Mouse (Mus musculus): ENCODE data around the gene Pank4.

Gene Pank4

DNA sequence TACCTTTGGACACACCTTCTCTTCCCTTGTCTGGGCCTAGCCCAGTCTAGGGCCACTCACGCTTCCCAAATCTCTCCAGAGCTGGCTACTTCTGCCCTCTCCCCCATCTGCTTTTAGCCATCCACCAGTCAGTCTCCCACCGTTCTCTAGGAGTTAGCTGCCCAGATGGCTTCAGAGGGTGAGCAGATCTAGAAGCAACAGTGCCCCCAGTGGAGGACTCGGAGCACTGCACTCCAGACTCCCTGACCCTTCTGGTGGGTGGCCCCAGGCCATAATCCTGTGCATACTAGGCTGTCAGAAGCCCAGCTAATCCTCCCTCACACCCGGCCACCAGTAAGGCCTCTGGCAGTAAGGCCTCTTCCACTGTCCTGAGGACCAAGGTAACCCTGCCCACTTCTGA lies 48.9 kb downstream of the Pank4 start:
- peak; percentile 97 for DNase-seq (ENCODE audit: low read depth, low spot score)

DNA sequence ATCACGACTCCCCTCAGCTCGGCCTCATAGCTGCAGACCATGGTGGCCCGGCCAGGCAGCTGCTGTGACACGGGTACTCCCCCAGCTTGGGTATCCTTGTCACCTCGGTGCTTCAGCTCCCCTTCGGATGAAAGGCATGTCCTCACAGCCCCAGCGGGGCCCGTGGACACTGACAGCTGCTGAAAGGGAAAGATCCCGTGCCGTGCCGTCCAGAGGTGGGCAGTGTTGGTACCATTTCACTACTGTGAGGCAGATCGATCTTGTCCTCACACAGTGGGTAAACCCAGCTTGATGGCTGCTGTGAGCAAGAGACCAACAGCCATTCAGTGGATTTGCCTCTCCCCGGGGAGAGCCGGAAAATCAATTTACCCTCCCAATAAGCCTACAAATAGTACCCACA lies 50.3 kb downstream of the Pank4 start:
- no peak for DNase-seq (ENCODE audit: low read depth, low spot score)

DNA sequence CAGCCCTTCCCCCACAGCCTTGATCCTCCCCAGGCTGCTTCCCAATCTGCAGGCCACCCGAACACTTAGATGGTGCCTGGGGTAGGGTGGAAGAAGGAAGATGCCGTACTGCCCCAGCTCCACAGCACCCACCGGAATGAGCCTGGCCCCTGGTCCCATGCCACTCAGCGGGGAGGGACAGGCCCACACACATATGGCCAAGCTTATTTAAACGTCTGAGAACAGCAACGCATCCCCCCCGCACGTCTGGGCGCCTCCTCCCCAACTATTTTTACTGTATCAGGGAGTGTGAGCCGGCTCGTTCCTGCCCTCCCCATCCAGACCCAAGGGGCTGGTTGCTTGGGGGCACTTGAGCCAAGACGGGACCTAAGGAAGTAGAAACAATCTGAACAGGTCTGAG lies 50.9 kb downstream of the Pank4 start:
- no peak for DNase-seq (ENCODE audit: low read depth, low spot score)

DNA sequence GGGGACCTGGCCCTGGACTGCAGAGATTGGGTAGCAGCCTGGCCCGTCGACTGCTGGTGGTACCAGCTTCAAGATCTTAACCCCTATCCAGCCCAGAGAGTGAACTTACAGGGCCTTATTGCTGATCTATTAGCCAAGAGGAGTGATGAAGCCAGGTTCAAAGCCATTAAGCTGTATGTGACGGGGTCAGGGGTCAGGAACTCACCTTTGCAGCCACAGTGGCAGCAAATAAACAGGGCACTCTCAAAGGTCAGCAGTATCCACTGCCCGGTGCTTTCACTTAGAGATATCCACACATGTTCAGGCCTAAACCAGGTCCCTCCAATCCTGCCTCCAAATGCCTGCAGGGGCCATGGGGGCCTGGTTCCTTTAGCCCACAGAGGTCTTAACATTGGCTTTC lies 51.6 kb downstream of the Pank4 start:
- no peak for DNase-seq (ENCODE audit: low read depth, low spot score)

DNA sequence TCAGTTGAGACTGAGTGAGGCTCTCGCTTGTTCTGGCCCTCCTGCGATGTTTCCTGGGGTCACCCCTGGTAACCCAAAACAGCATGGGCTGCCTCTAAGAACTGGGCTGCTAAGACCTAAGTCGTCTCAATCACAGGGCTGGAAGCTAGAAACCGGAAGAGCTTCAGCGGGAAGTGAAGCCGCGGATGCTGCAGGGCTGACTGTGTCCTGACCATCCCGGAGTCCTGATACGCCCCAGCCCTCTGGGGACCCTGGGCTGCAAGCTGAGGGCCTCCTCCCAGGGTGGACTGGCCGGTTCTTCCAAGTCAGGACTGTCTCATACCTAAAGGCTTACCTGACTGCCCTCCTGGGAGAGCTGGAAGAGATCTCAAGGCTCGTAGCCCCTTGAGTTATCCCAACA lies 52.9 kb downstream of the Pank4 start:
- no peak for DNase-seq (ENCODE audit: low read depth, low spot score)

DNA sequence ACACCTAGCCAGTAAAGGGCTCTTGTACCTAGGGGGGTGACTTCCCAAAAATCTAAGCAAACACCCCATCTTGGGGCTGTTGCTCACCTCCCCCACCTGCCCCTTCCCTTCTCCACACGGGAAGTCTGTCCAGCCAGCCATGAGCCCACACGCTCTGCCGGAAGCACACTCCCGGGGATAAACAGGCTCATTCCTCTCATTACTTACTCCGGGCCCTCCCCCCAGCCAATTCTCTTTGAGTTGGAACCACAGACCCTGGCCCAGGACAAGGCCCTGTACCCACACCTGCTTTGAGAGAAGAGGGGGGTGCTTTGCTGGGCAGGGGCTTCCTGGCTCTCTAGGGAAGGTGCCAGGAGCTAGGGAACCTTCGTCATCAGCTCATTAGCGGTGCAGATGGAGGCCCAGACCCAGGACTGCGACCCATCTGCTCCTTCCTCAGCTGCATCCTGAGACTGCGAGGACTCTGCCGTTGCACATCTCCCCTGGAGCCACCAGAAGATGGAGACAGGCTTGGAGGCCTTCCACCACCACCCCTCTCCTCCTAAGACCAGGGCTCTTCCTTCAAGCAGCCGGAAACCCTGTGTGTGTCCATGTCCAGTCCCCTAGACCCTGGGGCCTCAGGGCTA lies 53.4 kb downstream of the Pank4 start:
- no peak for DNase-seq (ENCODE audit: low read depth, low spot score)

DNA sequence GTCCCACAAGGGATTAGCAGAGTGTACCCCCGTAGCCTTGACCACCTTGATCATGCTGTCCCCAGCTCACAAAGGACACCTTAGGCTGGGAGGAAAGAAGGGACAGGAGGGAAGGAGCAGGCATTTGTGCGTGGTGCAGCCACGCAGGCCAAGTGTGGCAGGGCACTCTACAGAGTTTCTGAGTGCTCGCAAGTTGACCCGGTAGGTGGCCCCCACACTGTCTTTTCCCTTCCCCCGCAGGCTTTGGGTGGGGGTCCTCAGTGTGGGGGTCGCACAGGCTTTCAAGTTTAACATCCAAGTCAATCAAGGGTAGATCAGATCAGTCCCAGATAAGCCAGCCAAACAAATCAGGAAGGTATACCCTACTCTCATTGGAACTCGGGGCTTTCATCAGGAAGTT lies 54.1 kb downstream of the Pank4 start:
- no peak for DNase-seq (ENCODE audit: low read depth, low spot score)

DNA sequence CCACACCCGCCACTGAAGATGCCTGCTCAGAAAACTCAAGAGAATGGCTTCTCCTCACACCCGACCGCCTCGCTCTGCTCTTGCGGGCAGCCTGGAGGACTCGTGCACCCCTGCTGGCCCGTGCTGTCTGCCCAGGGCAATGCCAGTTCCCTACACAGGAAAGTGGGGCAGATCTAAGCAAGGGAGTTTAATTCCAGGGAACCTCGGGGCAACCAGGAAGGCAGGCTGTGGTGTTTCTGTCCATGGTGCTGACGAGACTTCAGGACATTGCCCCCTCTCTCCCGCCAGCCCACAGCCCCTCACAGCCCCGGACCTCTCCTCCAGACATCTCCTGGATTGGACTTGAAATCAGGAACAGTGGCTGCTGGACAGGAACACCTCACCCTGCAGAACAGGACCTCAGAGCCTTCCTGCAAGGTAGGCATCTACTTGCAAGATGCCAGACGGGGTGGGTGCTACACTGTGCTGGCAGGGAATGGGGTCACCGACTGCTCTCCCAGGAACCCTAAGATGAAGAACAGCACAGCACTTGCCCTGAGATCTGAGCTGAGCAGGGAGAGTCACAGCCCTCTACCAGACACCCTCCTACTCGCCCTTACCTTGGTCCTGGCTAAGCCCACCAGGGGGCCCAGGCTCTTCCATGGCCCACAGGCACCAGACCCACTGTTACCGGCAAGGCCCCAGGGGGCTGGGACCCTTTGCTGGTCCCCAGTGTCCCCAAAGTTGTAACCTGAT lies 54.8 kb downstream of the Pank4 start:
- DNase-seq (ENCODE audit: low read depth, low spot score): no peak

DNA sequence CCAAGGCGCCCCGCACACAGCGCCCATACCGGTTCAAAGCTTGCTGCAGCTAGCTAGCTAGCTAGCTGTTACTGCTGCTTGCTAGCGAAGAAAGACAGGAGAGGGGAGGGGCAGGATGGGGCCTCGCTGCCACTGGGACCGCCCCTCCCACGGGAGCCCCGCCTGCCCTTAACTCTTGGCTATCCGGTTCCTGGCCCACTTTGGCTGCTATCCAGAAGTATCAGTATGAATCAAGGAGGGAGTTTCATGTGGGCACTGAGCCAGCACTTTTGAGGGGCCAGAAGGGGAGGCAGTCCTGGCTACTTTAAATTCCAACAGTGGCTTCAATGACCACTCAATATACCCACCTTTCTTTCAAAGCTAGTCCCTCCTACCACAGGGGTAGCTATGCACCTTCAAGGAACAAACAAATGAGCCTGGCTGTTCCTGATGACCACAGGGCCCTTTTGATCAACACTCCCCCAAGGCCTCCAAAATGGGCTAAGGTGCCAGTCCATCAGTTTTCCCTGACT lies 55.5 kb downstream of the Pank4 start:
- DNase-seq (ENCODE audit: low read depth, low spot score): no peak

DNA sequence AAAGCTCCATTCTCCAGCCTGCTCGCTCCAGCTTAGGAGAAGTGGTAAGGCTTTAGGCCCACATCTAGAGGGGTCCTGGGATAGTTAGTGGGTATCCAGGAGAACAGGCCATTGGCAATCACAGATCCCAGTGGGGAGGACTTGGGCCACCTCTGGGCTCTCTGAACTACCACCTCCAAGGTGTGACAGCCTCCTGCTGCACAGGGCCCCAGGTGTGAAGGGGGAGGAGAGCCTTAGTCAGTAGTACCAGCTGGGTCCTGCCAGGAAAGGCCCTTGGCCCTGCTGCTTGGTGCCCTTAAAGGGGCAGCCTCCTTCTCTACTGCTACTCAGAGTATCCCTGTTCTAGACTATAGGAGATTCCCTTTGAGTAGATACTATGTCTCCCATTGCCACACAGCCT lies 56.2 kb downstream of the Pank4 start:
- DNase-seq (ENCODE audit: low read depth, low spot score): no peak

DNA sequence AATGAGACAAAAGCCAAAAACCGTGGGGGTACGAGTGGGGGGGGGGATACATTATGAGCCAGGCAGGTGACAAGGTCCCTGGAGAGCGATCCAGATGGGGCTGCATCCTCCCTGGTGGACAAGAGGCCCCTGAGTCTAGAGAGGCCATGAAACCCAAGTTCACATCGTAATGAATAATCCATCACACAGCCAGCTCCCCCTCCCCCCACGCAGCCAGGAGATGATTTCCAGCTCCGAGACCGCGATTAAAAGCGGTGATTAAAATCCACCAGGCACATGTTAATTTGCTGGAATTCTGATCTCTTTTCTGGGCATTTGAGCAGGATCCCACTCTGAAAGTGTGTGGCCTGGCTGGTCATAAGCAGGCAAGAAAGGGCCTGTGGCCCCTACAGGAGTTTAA lies 56.9 kb downstream of the Pank4 start:
- no peak for DNase-seq (ENCODE audit: low read depth, low spot score)

DNA sequence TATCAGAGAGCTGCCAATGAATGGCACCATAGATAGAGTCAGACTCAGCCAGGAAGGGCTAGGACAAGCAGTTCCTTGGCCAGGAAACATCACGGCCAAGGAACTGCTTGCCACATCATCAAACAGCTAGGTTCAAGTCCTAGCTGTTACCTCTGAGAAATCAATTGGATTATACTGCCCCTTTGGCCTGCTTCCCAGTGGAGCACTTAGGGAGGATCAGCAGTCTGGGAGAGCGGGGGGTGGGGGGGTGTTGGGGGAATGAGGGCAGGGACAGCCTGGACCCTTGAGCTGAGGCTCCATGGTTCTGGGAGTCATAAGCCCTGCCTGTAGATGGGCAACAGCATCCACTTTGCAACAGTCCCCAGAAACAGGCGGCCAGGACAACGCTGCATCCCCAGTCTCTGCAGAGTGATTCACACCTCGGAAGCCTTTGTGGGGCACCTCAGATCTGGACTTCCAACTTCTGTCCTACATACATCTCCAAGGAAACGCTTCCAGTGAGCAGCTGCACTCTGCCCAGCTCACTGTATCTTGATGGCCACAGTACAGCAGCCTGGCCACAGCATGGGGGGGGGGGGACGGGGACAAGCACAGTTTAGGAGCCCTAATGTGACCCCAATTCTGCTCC lies 58.4 kb downstream of the Pank4 start:
- no peak for DNase-seq (ENCODE audit: low read depth, low spot score)

DNA sequence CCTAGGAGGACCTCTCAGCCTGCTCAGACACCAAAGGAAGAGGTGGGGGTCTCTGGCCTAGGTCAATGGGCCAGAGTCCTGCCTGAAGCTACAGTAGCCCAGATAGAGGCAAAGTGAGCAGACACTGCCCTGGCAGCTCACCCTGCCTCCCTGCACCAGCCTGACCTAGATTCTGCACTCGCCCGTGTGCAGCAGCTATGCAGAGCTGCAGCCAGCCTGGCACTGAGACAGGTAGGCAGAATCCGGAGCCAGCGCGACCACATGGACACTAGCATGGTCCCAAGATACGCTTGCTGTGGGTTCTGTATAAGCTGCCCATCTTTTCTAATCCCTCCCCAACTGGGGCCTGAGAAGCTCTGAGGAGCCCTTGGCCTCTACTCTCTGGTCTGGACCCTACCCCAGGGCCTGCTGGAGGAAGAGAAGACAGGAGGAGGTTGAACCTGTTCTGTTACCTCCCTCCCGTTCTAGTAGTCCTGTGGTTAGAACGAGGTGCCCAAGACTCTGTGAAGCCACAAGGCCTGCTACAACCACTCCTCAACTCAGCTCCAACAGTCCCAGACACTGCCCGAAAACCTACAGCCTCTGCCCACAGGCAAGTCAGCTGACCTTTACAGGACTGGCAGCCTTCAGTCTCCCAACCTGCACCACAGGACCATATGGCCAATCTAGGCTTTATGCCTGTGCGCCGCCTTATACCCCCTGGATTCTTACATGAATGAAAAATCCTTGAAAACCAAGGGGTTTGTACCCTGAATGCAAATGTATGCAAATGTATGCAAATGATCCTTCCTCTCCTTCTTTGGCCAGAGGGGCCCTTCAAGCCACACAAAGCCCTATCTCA lies 60.5 kb downstream of the Pank4 start:
- no peak for DNase-seq (ENCODE audit: low read depth, low spot score)

All from retina, adult 2 months (tissue).